Comparison of ENCODE assay signal across 13 mouse cellular contexts in genomic region chr11:117437110-117437490, GRCm38 (mm10). TPM values are rescaled to one million over a fixed set of nuclear protein-coding genes. Genes with fewer than 3 reads are reported as not detected.
DNase-seq lines count a peak whose midpoint lies in the region; ATAC-seq and TF ChIP-seq lines count a peak whose summit lies in the region.
"Had no signal": no experiment of that assay in that cellular context is flagged by ENCODE, and none has a peak within 500 bp of the region (broad histone marks: within the 10 kb centered on the region; RNA-seq: fewer than 3 reads in every experiment).

No protein-coding gene starts in this region.

- no peak overlapping the region for H3K4me3 ChIP-seq in embryonic facial prominence, embryonic 12.5 days
- no peak overlapping the region for H3K4me3 ChIP-seq in forebrain, embryonic 11.5 days (ENCODE audit: low read depth, low read length)
- 0 out of 2 replicates have a peak overlapping the region, but pooled peaks have one; percentile 2 for H3K4me3 ChIP-seq in hindbrain, embryonic 15.5 days
- H3K4me3 ChIP-seq in midbrain, embryonic 14.5 days (replicated peaks; ENCODE audit: low read depth, low read length), result no peak overlapping the region
- no peak overlapping the region for H3K4me3 ChIP-seq in stomach, postnatal 0 days (ENCODE audit: low read depth, low read length)
- H3K4me3 ChIP-seq: liver, embryonic 13.5 days had no signal

- H3K27me3 ChIP-seq in embryonic facial prominence, embryonic 12.5 days, result peaks cover 12% of the 10 kb centered on the region
- H3K27me3 ChIP-seq in forebrain, embryonic 11.5 days (ENCODE audit: control insufficient read depth, insufficient read depth, low read length), result peaks cover 3% of the 10 kb centered on the region; the same call in 1 of the 2 replicates
- H3K27me3 ChIP-seq in hindbrain, embryonic 15.5 days, result no peaks in the 10 kb centered on the region
- H3K27me3 ChIP-seq in midbrain, embryonic 14.5 days (ENCODE audit: control insufficient read depth, insufficient read depth, low read length), result no peaks in the 10 kb centered on the region; the same call in 1 of the 2 replicates
- no peaks in the 10 kb centered on the region; the same call in 1 of the 2 replicates for H3K27me3 ChIP-seq in stomach, postnatal 0 days (ENCODE audit: control insufficient read depth, insufficient read depth, low read length)
- H3K27me3 ChIP-seq: Patski had no signal

- no peaks in the 10 kb centered on the region for H3K36me3 ChIP-seq in embryonic facial prominence, embryonic 12.5 days
- H3K36me3 ChIP-seq in forebrain, embryonic 11.5 days (ENCODE audit: control insufficient read depth, insufficient read depth, low read length), result no peaks in the 10 kb centered on the region
- H3K36me3 ChIP-seq in hindbrain, embryonic 15.5 days, result no peaks in the 10 kb centered on the region
- H3K36me3 ChIP-seq in midbrain, embryonic 14.5 days (ENCODE audit: control insufficient read depth, insufficient read depth, low read length), result no peaks in the 10 kb centered on the region
- no peaks in the 10 kb centered on the region for H3K36me3 ChIP-seq in stomach, postnatal 0 days (ENCODE audit: control insufficient read depth, insufficient read depth, low read length)
- H3K36me3 ChIP-seq: liver, embryonic 13.5 days had no signal

- 20% methylated on average over 7 of the region's 7 CpGs for WGBS in embryonic facial prominence, embryonic 12.5 days
- WGBS in forebrain, embryonic 11.5 days, result 13% methylated on average over 7 of the region's 7 CpGs
- 14% methylated on average over 7 of the region's 7 CpGs for WGBS in hindbrain, embryonic 15.5 days
- WGBS in midbrain, embryonic 14.5 days, result 4% methylated on average over 7 of the region's 7 CpGs
- WGBS in stomach, postnatal 0 days, result 56% methylated on average over 7 of the region's 7 CpGs

- peaks cover 36% of the 10 kb centered on the region for H3K4me1 ChIP-seq in embryonic facial prominence, embryonic 12.5 days
- peaks cover 30% of the 10 kb centered on the region for H3K4me1 ChIP-seq in forebrain, embryonic 11.5 days (replicated peaks; ENCODE audit: control insufficient read depth, insufficient read depth, low read length)
- peaks cover 55% of the 10 kb centered on the region for H3K4me1 ChIP-seq in hindbrain, embryonic 15.5 days (replicated peaks)
- peaks cover 60% of the 10 kb centered on the region for H3K4me1 ChIP-seq in midbrain, embryonic 14.5 days (ENCODE audit: control insufficient read depth, insufficient read depth, low read length)
- no peaks in the 10 kb centered on the region for H3K4me1 ChIP-seq in stomach, postnatal 0 days (replicated peaks; ENCODE audit: control insufficient read depth, insufficient read depth)
- H3K4me1 ChIP-seq: liver, embryonic 13.5 days had no signal

- no peak for TF ChIP-seq EP300 in stomach, postnatal 0 days (optimal IDR thresholded peaks at IDR 0.05)

- no peak for TF ChIP-seq CTCF in stomach, postnatal 0 days (IDR thresholded peaks at IDR 0.05; ENCODE audit: low read depth)

- H3K27ac ChIP-seq in embryonic facial prominence, embryonic 12.5 days, result no peak overlapping the region
- H3K27ac ChIP-seq in forebrain, embryonic 11.5 days (ENCODE audit: low read depth, low read length), result no peak overlapping the region
- peak overlapping the region; percentile 76 for H3K27ac ChIP-seq in hindbrain, embryonic 15.5 days (replicated peaks)
- H3K27ac ChIP-seq in midbrain, embryonic 14.5 days (replicated peaks; ENCODE audit: low read depth, low read length), result peak overlapping the region; percentile 83
- no peak overlapping the region for H3K27ac ChIP-seq in stomach, postnatal 0 days (replicated peaks)
- H3K27ac ChIP-seq: liver, embryonic 13.5 days had no signal

- DNase-seq in forebrain, embryonic 11.5 days (ENCODE audit: low spot score), result no peak
- no peak for DNase-seq in midbrain, embryonic 14.5 days
- DNase-seq in stomach, postnatal 0 days (ENCODE audit: low spot score), result no peak
- DNase-seq in cerebellum, postnatal 10 days, result no peak
- DNase-seq in adrenal gland, postnatal 4 days (ENCODE audit: low spot score in 2 of 2), result no peak
- DNase-seq: gastrocnemius, postnatal 36 days; liver, embryonic 13.5 days had no signal

- H3K4me2 ChIP-seq in embryonic facial prominence, embryonic 12.5 days (replicated peaks), result peak overlapping the region; percentile 10; the same call in 1 of the 2 replicates
- H3K4me2 ChIP-seq in forebrain, embryonic 11.5 days (ENCODE audit: low read depth, low read length, severe bottlenecking), result peak overlapping the region; percentile 36
- H3K4me2 ChIP-seq in hindbrain, embryonic 15.5 days, result peak overlapping the region; percentile 44
- H3K4me2 ChIP-seq in midbrain, embryonic 14.5 days (ENCODE audit: low read length), result peak overlapping the region; percentile 41
- no peak overlapping the region for H3K4me2 ChIP-seq in stomach, postnatal 0 days (replicated peaks; ENCODE audit: low read depth)
- H3K4me2 ChIP-seq: liver, embryonic 13.5 days had no signal

- ATAC-seq in embryonic facial prominence, embryonic 12.5 days (ENCODE audit: insufficient number of reproducible peaks, insufficient read depth, low FRiP score, low TSS enrichment), result no peak
- no peak for ATAC-seq in forebrain, embryonic 11.5 days (replicated peaks; ENCODE audit: low FRiP score)
- ATAC-seq in hindbrain, embryonic 15.5 days (ENCODE audit: low FRiP score, low read depth), result 0 out of 2 replicates have a peak, but pooled peaks have one; percentile 2
- ATAC-seq in midbrain, embryonic 14.5 days (ENCODE audit: low FRiP score, low TSS enrichment), result peak; percentile 13; the same call in 1 of the 2 replicates
- ATAC-seq in stomach, postnatal 0 days (ENCODE audit: low FRiP score, low TSS enrichment), result no peak
- ATAC-seq: intestine, embryonic 16.5 days had no signal

- H3K9ac ChIP-seq in embryonic facial prominence, embryonic 12.5 days, result no peak overlapping the region
- H3K9ac ChIP-seq in forebrain, embryonic 11.5 days (ENCODE audit: low read length), result no peak overlapping the region; the same call in 1 of the 2 replicates
- no peak overlapping the region for H3K9ac ChIP-seq in hindbrain, embryonic 15.5 days
- no peak overlapping the region for H3K9ac ChIP-seq in midbrain, embryonic 14.5 days (replicated peaks; ENCODE audit: low read length)
- H3K9ac ChIP-seq in stomach, postnatal 0 days (ENCODE audit: low read length), result no peak overlapping the region
- H3K9ac ChIP-seq: liver, embryonic 13.5 days had no signal

- no peaks in the 10 kb centered on the region for H3K9me3 ChIP-seq in embryonic facial prominence, embryonic 12.5 days
- no peaks in the 10 kb centered on the region; the same call in 1 of the 2 replicates for H3K9me3 ChIP-seq in forebrain, embryonic 11.5 days (ENCODE audit: control insufficient read depth, low read length)
- H3K9me3 ChIP-seq in hindbrain, embryonic 15.5 days, result no peaks in the 10 kb centered on the region
- H3K9me3 ChIP-seq in midbrain, embryonic 14.5 days (ENCODE audit: control insufficient read depth, low read length), result no peaks in the 10 kb centered on the region
- H3K9me3 ChIP-seq in stomach, postnatal 0 days (ENCODE audit: control insufficient read depth, low read length), result no peaks in the 10 kb centered on the region
- H3K9me3 ChIP-seq: liver, embryonic 13.5 days had no signal

RNA-seq across cellular contexts. Expression of gene Gm11733, which starts 47.1 kb away (rescaled TPM):
- polyA plus RNA-seq in embryonic facial prominence, embryonic 12.5 days (2016; fragmentation: Nextera tagmentation; extraction: Ambion mirVana), result not detected in 2 replicates
- polyA plus RNA-seq in forebrain, embryonic 11.5 days (2014; fragmentation: Nextera tagmentation; extraction: Ambion mirVana), result not detected in 2 replicates
- not detected in 2 replicates for polyA plus RNA-seq in hindbrain, embryonic 15.5 days (2015; fragmentation: Nextera tagmentation; extraction: Ambion mirVana)
- polyA plus RNA-seq in midbrain, embryonic 14.5 days (2014; fragmentation: Nextera tagmentation; extraction: Ambion mirVana), result 0.12 TPM in 1 of 2 replicates, not detected in the other
- polyA plus RNA-seq in stomach, postnatal 0 days (2015; fragmentation: Nextera tagmentation; extraction: Ambion mirVana), result not detected in 2 replicates
- total RNA-seq in adrenal gland, postnatal 4 days (2021), result not detected
- total RNA-seq: adrenal gland, adult 18-20 months; gastrocnemius, postnatal 36 days had no signal
- polyA plus RNA-seq: heart, embryonic 16.5 days; liver, embryonic 13.5 days had no signal

Comparison
In these comparisons a context has a peak if more than half of its experiments do, and no peak if none do; other contexts are left out.
1. ATAC-seq: peak in hindbrain, embryonic 15.5 days (single experiment) and midbrain, embryonic 14.5 days (single experiment); none in embryonic facial prominence, embryonic 12.5 days (single experiment), forebrain, embryonic 11.5 days (single experiment) and stomach, postnatal 0 days (single experiment).
2. H3K27ac ChIP-seq: peak in hindbrain, embryonic 15.5 days (single experiment) and midbrain, embryonic 14.5 days (single experiment); none in embryonic facial prominence, embryonic 12.5 days (single experiment), forebrain, embryonic 11.5 days (single experiment) and stomach, postnatal 0 days (single experiment).